Mouse (Mus musculus) gastrocnemius, adult 18-20 months (tissue): ENCODE measurements around the gene Ccdc90b. TPM values are rescaled to one million over a fixed set of nuclear protein-coding genes. Genes with fewer than 3 reads are reported as not detected.

ENCODE experiments used
- DNase-seq: peaks from one replicate; pipeline ENCODE4 v3.0.0; 2021; ENCODE audit warnings: low spot score
- long read RNA-seq, 2 experiments: library from polyadenylated mRNA; stranded (forward); transcript quantifications; one replicate each; pipeline ENCODE4 v2.0.0; 2021
- total RNA-seq, 2 experiments: library from RNA; stranded (reverse); gene quantifications; 2 replicates each; pipeline ENCODE4 v1.2.3; 2021

The Ccdc90b gene
- 10 to 100 TPM; 19.7 to 20.2 TPM for total RNA-seq
- long read RNA-seq, experiment 1, transcript Ccdc90b-201 (9 exons, 1,596 nt): major isoform, 22 of 27 reads
- long read RNA-seq, experiment 1, partial matches to known transcripts: 1 of 27 reads
- long read RNA-seq, experiment 1, other reads (novel, unspliced or antisense): 4 of 27 reads
- long read RNA-seq, experiment 2, transcript Ccdc90b-201 (9 exons, 1,596 nt): major isoform, 20 of 26 reads
- long read RNA-seq, experiment 2, partial matches to known transcripts: 2 of 26 reads
- long read RNA-seq, experiment 2, other reads (novel, unspliced or antisense): 1 of 26 reads

GRCm38 (mm10) chr7:92560986-92561876, at the start of gene Ccdc90b:
Ccdc90b (plus strand) TSS chr7:92561149.
- DNase-seq: peak; percentile 92

- DNase-seq: no peak
Measured at GRCm38 (mm10) chr7:92520397-92520796, 40.6 kb upstream of the Ccdc90b start.

- DNase-seq: peak; percentile 4
Measured at GRCm38 (mm10) chr7:92520820-92521219, 40.1 kb upstream of the Ccdc90b start.

GRCm38 (mm10) chr7:92529245-92529644, 31.7 kb upstream of the Ccdc90b start:
- no peak for DNase-seq

GRCm38 (mm10) chr7:92532351-92533036, 28.5 kb upstream of the Ccdc90b start:
- DNase-seq: no peak

- DNase-seq: no peak
Measured at GRCm38 (mm10) chr7:92546763-92547162, 14.2 kb upstream of the Ccdc90b start.

GRCm38 (mm10) chr7:92550248-92550989, 10.5 kb upstream of the Ccdc90b start:
- DNase-seq: no peak

GRCm38 (mm10) chr7:92550990-92551392, 10.0 kb upstream of the Ccdc90b start:
- DNase-seq: peak; percentile 10

GRCm38 (mm10) chr7:92558744-92559143, 2.2 kb upstream of the Ccdc90b start:
- DNase-seq: no peak

GRCm38 (mm10) chr7:92566775-92567174, 5.8 kb downstream of the Ccdc90b start:
- no peak for DNase-seq

GRCm38 (mm10) chr7:92580491-92581207, 19.7 kb downstream of the Ccdc90b start:
- DNase-seq: no peak

GRCm38 (mm10) chr7:92583567-92583966, 22.6 kb downstream of the Ccdc90b start:
- no peak for DNase-seq

- DNase-seq: no peak
Measured at GRCm38 (mm10) chr7:92589986-92590385, 29.0 kb downstream of the Ccdc90b start.

GRCm38 (mm10) chr7:92590842-92591241, 29.9 kb downstream of the Ccdc90b start:
- DNase-seq: no peak

- no peak for DNase-seq
Measured at GRCm38 (mm10) chr7:92604961-92605360, 44.0 kb downstream of the Ccdc90b start.

GRCm38 (mm10) chr7:92610830-92611229, 49.9 kb downstream of the Ccdc90b start:
- DNase-seq: no peak

- no peak for DNase-seq
Measured at GRCm38 (mm10) chr7:92624488-92624887, 63.5 kb downstream of the Ccdc90b start.

GRCm38 (mm10) chr7:92630167-92630566, 69.2 kb downstream of the Ccdc90b start:
- DNase-seq: peak; percentile 9
